Mouse (Mus musculus) heart, embryonic 11.5 days (tissue): ENCODE data around the gene Vim. TPM values are rescaled to one million over a fixed set of nuclear protein-coding genes. Genes with fewer than 3 reads are reported as not detected.

Experiments
- ATAC-seq: fragments of 200-750 bp; cut with Nextera tagmentation; replicated peaks from 2 replicates; pipeline ENCODE4 v1.8.0; 2017; ENCODE audit warnings: moderate library complexity; ENCODE audit not compliant: insufficient number of reproducible peaks, low FRiP score, low TSS enrichment
- H3K27ac ChIP-seq: fragments of 300-500 bp; sonication (generic); 2 replicates; pipeline ENCODE4 v1.5.1; 2014; ENCODE audit warnings: mild to moderate bottlenecking, low read depth, low read length
- H3K27me3 ChIP-seq: fragments of 300-500 bp; sonication (generic); 2 replicates; pipeline ENCODE4 v1.6.1; 2014; ENCODE audit warnings: mild to moderate bottlenecking, low read length, mixed read lengths; ENCODE audit not compliant: control insufficient read depth, insufficient read depth
- H3K36me3 ChIP-seq: fragments of 300-500 bp; sonication (generic); 2 replicates; pipeline ENCODE4 v1.6.1; 2014; ENCODE audit warnings: mild to moderate bottlenecking, low read length, moderate library complexity, mixed read lengths; ENCODE audit not compliant: control insufficient read depth, insufficient read depth
- H3K4me1 ChIP-seq: fragments of 300-500 bp; sonication (generic); 2 replicates; pipeline ENCODE4 v1.6.1; 2014; ENCODE audit warnings: low read length; ENCODE audit not compliant: control insufficient read depth, insufficient read depth
- H3K4me2 ChIP-seq: fragments of 300-500 bp; sonication (generic); 2 replicates; pipeline ENCODE4 v1.6.1; 2014; ENCODE audit warnings: mild to moderate bottlenecking, moderate library complexity
- H3K4me3 ChIP-seq: fragments of 300-500 bp; sonication (generic); 2 replicates; pipeline ENCODE4 v1.5.1; 2014; ENCODE audit warnings: low read depth, low read length
- H3K9ac ChIP-seq: fragments of 300-500 bp; sonication (generic); 2 replicates; pipeline ENCODE4 v1.6.1; 2014; ENCODE audit warnings: mild to moderate bottlenecking, low read depth, low read length, moderate library complexity
- H3K9me3 ChIP-seq: fragments of 300-500 bp; sonication (generic); replicated peaks from 2 replicates; pipeline ENCODE4 v1.6.1; 2016; ENCODE audit warnings: low read length; ENCODE audit not compliant: control insufficient read depth
- WGBS: fragments of 180-500 bp; shearing (Covaris S2); extraction: QIAGEN DNeasy Blood & Tissue Kit; methylation state at CpG from one replicate; pipeline ENCODE4 v1.1.7; 2014; ENCODE audit not compliant: insufficient replicate concordance; 5-methylcytosine and 5-hydroxymethylcytosine counted together
- polyA plus RNA-seq: library from polyadenylated mRNA; unstranded; fragments of >200 nt; fragmentation: Nextera tagmentation; extraction: Ambion mirVana; gene quantifications from 2 replicates; pipeline ENCODE4 v1.2.1, GENCODE M21; 2014

The Vim gene
- polyA plus RNA-seq, 1 experiment from 2014 or later, result 947 TPM

DNA sequence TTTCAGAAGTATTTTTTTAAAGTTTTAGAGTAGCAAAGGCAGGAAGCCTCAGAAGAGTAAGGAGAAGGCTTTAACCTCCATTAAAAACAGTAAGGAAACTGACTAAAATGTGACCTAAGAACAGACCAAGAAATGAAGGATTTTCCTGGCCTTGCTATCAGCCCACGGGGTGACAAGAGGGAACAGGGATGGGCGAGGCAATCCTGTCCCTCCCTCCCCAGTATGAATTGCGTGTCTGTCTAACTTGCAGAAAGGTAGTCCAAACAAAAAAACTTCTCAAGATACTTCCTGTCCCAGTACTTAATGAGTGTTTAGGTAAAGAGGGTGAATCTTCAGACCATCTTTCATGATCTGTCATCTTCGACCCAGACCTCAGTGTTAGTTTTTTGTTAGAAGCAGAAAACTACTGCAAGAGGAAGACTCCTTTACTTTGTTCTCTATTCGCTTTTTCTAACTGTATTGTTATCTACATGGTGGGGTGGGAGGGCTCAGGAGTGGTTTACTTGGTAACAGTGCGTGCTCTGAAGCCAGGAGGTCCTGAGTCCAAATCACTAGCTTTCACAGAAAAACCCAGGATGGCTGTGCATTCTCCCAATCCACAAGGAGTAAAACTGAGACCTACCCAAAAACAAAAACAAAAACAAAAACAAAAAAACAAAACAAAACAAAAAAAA lies 34.9 kb upstream of the Vim start:
- H3K4me2 ChIP-seq, result no peak overlapping the region
- H3K4me3 ChIP-seq, result no peak overlapping the region
- no peak overlapping the region for H3K9ac ChIP-seq
- H3K27ac ChIP-seq, result no peak overlapping the region
- H3K27me3 ChIP-seq, result no peaks in the 10 kb centered on the region
- 55% methylated on average over 6 of the region's 6 CpGs for WGBS
- H3K4me1 ChIP-seq, result no peaks in the 10 kb centered on the region; the same call in 1 of the 2 replicates
- no peaks in the 10 kb centered on the region for H3K9me3 ChIP-seq
- no peak for ATAC-seq
- H3K36me3 ChIP-seq, result no peaks in the 10 kb centered on the region

DNA sequence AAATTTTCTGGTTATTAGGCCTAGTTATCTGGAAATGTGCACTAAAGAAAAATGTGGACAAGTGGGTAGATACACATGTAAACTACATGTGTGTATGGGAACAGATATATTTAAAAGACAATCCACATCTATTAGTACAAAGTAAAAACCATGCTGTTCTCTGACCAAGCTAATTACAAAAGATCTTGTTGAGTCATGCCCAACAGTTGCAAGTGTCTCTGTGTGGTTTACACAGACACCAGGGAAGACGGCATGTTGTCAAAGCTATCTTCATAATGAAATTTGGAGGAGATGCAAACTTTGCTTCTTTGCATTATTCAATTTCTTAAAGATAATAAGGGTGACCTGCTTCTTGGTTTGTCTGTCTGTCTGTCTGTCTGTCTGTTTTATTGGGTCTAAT lies 33.9 kb upstream of the Vim start:
- no peaks in the 10 kb centered on the region for H3K9me3 ChIP-seq
- no peak for ATAC-seq
- no peaks in the 10 kb centered on the region; the same call in 1 of the 2 replicates for H3K4me1 ChIP-seq
- H3K27me3 ChIP-seq, result no peaks in the 10 kb centered on the region
- WGBS, result 83% methylated on average over 1 of the region's 1 CpGs
- no peak overlapping the region for H3K4me3 ChIP-seq
- no peaks in the 10 kb centered on the region for H3K36me3 ChIP-seq
- no peak overlapping the region for H3K27ac ChIP-seq
- no peak overlapping the region for H3K9ac ChIP-seq
- no peak overlapping the region for H3K4me2 ChIP-seq

DNA sequence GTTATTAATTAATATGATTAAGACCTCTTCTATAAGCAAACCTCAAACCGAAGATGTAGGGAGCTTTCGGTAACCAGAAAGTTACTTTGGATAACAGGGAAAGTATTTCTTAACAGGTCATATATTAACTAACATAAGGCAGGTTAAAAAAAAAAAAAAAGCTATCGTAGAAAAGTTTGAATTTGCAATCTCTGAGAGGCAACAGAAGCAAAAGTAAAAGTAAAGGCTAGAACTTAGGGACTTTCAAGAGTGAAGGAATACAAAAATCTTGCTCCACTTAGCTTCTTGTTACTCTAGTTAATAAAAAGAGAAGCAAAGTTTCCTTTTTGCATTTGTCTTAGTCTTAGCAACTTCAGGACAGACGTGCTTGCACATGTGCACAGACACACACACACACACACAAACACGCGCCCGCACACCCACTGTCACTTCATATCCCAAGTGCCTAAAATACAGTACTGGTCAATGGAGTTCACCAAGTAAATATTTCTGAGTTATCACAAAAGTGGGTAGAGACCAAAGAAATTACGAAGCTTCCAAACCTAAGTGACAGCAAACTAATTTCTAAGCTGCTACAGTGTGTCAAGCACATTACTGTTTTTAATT lies 30.1 kb upstream of the Vim start:
- no peaks in the 10 kb centered on the region; the same call in 1 of the 2 replicates for H3K4me1 ChIP-seq
- H3K9ac ChIP-seq, result peak overlapping the region; percentile 86
- ATAC-seq, result peak; percentile 49; the same call in 1 of the 2 replicates
- H3K27me3 ChIP-seq, result no peaks in the 10 kb centered on the region
- no peaks in the 10 kb centered on the region for H3K9me3 ChIP-seq
- peak overlapping the region; percentile 96 for H3K27ac ChIP-seq
- 61% methylated on average over 8 of the region's 8 CpGs for WGBS
- H3K4me2 ChIP-seq, result peak overlapping the region; percentile 75
- H3K36me3 ChIP-seq, result no peaks in the 10 kb centered on the region
- peak overlapping the region; percentile 75 for H3K4me3 ChIP-seq

DNA sequence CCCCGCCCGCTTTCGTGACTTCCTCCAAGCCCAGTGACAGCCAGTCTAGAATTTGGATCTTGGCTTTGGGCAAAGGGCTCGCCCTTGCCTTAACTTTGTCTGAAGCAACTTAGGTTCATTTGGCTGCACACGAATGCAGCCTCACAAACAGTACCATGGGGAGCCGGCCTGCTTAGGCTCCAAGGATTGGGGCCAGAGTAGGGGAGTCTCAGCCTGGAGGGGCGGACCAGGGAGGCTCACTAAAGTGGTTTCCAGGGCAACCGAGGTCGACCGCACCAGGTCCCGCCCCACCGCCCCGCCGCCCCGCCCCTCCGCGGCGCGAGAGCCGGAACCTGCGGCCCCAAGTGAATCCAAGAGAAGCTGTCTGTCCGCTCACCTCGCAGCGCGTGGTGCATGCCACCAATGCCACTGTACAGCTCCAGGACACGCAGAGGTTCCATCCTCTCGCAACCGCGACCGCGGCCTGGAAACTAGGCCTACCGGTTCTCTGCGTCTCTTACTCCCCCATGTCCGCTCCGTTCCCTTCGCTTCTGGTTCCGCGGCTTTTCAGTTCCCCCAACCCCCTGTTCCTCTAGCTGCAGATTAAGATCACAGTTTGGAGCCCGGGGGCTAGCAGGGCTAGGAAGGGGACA lies 29.4 kb upstream of the Vim start, which contains the start of gene Trdmt1:
Gene Trdmt1, minus strand, starts transcription at position 476 of the 632 bp plus-strand sequence.
- no peaks in the 10 kb centered on the region; the same call in 1 of the 2 replicates for H3K4me1 ChIP-seq
- peak within 1 kb of the TSS; percentile 75 for H3K4me3 ChIP-seq
- no peaks in the 10 kb centered on the region for H3K36me3 ChIP-seq
- H3K27me3 ChIP-seq, result no peaks in the 10 kb centered on the region
- under 1% methylated on average over 35 of the region's 39 CpGs for WGBS
- ATAC-seq, result peak; percentile 100
- peak within 1 kb of the TSS; percentile 75 for H3K4me2 ChIP-seq
- peak within 1 kb of the TSS; percentile 86 for H3K9ac ChIP-seq
- no peaks in the 10 kb centered on the region for H3K9me3 ChIP-seq
- H3K27ac ChIP-seq, result peak within 1 kb of the TSS; percentile 96

DNA sequence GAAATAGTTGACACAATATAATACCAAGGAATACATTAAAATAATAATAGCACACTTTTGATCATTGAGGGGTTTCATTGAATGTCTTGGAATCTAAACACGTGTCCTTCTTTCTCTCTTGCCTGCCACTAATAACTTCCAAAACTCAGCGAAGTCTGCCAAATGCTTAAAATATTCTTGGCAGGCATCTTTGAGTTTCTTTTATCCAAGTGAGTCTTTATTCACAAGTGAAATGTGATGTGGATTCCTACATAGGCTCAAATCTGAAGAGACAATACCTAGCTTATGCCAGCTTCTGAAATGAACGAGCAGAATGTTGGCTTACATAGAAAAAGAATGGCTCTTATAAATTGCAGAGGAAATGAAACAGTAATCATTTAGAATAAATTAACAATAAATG lies 25.0 kb upstream of the Vim start:
- H3K9ac ChIP-seq, result no peak overlapping the region
- WGBS, result 80% methylated on average over 3 of the region's 3 CpGs
- H3K27me3 ChIP-seq, result no peaks in the 10 kb centered on the region
- H3K27ac ChIP-seq, result no peak overlapping the region
- ATAC-seq, result no peak
- peaks cover 3% of the 10 kb centered on the region; the same call in 1 of the 2 replicates for H3K4me1 ChIP-seq
- no peaks in the 10 kb centered on the region for H3K36me3 ChIP-seq
- no peak overlapping the region for H3K4me2 ChIP-seq
- H3K9me3 ChIP-seq, result no peaks in the 10 kb centered on the region
- H3K4me3 ChIP-seq, result no peak overlapping the region

DNA sequence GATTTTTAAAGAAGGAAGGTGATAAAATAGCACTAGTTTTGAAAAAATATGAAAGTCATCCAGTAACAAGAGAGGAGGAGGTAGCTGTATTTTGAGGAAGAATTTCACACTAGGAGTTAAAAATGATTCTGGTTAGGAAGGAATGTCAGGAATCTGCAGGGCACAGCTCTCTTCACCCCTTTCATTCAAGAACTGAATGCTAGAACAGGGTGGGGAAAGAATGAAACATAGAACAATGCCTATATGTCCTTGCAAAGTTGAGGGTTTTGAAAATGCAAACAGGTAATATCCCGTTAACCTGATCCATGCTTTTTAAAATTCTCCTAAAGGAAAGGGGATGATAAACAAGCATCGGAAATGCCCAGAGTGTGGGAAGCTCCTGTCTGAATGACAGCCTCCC lies 19.8 kb upstream of the Vim start:
- WGBS, result 39% methylated on average over 2 of the region's 2 CpGs
- Histone ChIP-seq H3K4me1 (0 out of 2 replicates have a peak, but pooled peaks cover 6% of the 10 kb centered on the region), H3K9ac (no peak overlapping the region), H3K4me3 (no peak overlapping the region), H3K27me3 (no peaks in the 10 kb centered on the region), H3K27ac (no peak overlapping the region), H3K9me3 (no peaks in the 10 kb centered on the region), H3K4me2 (no peak overlapping the region), H3K36me3 (no peaks in the 10 kb centered on the region)
- ATAC-seq, result no peak

DNA sequence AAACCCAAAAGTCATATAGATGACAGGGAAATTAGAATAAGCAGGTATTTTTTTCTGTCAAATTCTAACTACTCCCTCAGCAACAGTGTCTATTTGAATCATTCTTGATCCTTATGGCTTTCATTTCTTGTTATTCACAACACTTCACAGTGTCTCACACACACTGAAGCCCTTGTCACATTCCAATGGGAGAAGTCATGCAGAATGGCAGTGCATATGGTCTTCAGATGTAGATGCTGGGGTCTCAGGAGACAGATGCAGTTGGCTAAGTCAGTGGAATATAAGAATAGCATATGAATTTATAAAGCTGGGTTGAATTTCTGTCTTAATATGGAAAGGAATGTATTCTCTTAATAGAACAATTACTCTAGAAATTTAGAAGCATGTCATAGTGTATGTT lies 17.5 kb upstream of the Vim start:
- Histone ChIP-seq H3K27ac (no peak overlapping the region), H3K4me2 (no peak overlapping the region), H3K4me1 (0 out of 2 replicates have a peak, but pooled peaks cover 3% of the 10 kb centered on the region), H3K27me3 (no peaks in the 10 kb centered on the region), H3K9me3 (no peaks in the 10 kb centered on the region), H3K9ac (no peak overlapping the region), H3K4me3 (no peak overlapping the region), H3K36me3 (no peaks in the 10 kb centered on the region)
- ATAC-seq, result no peak

DNA sequence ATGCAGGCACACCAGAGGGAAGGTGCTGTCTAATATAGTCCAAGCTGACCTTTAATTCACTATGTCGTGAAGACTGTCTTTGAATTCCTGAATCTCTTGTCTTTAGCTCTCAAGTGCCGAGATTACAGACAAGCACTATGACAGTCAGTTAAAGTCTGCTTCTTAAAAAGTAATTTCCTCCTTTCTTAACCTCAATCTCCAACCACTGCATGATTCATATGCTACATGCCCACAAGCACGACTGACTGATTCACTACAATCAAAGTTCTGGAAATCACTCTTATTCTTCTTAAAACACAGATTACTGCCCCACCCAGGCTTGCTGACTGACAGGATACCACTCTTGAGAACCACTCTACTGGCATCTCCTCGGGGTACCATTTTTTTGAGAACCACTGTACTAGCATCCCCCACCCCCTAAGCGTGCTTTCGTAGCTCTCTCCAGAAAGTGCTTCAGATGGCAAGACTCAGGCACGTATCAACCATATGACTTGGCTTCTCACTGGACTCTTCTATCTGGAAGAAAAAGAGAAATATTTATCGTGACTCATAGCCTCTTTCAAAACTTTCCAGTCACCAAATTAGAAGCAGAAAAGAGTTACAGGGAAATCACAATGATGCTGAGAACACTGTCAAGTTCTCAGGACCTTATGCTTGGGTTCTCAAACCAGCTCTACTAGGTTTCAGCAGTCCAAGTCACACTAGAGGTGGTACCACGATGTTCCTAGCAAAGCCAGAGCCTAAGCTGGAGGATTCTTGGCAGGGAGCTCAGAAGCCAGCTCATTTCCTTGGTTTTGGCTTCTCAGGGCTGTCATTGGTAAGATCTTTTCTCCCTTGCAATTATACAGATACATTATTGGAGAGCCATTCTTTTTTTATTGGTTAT lies 16.3 kb upstream of the Vim start:
- Histone ChIP-seq H3K36me3 (no peaks in the 10 kb centered on the region), H3K9ac (no peak overlapping the region), H3K4me1 (0 out of 2 replicates have a peak, but pooled peaks cover 3% of the 10 kb centered on the region), H3K27ac (no peak overlapping the region), H3K27me3 (no peaks in the 10 kb centered on the region), H3K9me3 (no peaks in the 10 kb centered on the region), H3K4me2 (no peak overlapping the region), H3K4me3 (no peak overlapping the region)
- ATAC-seq, result no peak
- 66% methylated on average over 9 of the region's 9 CpGs for whole genome bisulfite sequencing
